Mouse (Mus musculus): ENCODE measurements around the gene Ascl1.

The Ascl1 gene

DNA sequence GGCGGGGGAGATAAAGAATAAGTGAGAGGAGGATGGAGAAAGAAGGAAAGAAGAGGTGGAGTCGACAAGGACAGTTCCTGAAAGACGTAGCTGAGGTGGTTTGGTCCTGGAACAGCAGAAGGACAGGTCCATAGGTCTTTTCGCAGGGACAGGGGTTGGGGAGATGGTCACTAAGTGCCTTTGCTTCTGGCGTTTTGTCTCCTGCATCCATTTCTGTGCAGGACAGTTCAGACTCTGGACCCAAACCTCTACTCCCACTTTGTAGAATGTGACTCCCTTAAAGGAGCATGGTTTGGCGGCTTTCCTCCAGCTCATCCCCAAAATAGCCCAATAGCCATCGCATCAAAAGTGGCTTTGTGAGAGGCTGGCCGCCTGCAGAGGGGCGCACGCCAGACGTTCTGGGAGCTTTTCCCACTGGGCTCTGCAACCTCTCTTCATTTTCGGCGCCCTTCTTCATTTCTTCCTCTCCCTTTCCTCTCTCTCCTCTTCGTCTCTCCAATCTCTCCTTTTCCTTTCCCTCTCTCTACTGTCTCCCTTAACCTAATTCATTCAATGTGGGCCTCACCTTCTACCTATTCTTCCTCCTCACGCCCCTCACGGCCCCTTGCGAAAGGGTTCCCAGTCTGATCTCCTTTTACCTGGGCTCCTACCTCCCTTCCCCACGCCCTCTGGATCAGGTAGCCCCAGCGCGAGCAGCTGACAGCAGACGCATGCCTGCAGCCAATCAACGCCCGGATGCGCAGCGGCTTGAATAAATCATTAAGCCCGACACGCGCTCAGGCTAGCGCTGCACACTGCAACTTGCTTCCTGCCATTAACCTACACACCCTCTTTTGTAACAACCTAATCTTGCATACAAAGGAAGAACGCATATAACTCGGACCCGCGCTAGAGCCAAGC is 7.5 kb downstream of the Ascl1 start:
- no peak for DNase-seq (ENCODE audit: low read depth)

DNA sequence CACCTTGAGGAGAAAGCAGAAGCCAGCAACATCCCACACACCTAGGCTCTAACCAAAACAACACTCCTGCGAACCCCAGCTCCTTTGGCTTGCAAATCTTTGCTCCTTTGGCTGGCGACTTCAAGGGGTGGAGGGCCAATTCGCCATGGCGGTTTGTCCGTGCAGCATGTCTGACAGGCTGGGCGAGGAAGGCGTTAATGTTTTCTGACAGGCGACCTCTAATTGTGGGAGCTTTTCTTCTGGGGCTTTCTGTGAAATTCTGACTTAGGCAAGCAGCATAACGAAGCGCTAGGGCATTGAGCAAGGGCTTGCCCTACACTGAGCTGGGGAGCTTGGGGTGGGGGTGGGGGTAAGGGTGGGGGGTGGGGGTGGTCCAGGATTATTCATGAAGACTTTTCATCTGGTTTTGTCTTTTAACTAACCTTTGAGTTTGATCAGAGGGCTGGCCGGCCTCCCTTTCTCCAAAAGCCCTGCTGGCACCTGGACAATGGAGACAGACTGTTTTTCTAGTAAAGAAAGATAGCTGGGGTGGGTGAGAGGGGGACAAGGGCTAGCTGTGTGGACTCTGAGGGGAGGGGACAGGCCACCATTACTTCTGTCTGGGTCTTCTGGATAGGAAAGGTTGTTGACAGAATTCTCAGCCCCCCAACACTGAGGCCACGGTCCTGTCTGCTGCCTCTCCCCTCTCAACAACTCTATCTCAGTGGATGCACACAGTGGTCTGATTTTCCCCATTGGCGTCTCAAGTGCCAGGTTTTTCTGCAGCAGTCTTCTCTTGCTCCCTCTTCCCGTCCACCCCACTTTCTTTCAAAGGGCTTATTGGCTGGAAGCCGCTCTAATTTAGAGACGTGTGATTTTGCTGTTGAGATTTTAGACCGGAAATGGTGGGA is 8.4 kb downstream of the Ascl1 start:
- DNase-seq (ENCODE audit: low read depth) = no peak

DNA sequence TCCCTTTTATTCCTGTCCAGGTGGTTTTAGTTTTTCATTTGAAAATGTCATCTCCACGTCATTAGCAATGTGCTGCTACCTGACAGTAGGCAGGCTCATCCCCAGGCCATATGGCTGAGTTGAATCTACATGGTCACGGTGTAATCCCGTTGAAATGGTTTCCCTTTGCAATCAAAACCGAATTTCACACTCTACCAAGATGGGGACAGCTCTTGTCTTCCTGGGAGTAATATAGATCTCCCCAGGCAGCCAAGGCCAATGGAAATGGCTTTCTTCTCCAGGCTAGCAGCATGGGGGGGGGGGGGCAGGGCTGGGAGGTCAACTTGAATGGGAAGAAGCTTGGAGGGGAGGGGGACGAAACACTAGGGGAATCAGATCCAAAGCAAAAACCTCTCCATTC is 15.6 kb downstream of the Ascl1 start:
- DNase-seq (ENCODE audit: low read depth) = no peak

DNA sequence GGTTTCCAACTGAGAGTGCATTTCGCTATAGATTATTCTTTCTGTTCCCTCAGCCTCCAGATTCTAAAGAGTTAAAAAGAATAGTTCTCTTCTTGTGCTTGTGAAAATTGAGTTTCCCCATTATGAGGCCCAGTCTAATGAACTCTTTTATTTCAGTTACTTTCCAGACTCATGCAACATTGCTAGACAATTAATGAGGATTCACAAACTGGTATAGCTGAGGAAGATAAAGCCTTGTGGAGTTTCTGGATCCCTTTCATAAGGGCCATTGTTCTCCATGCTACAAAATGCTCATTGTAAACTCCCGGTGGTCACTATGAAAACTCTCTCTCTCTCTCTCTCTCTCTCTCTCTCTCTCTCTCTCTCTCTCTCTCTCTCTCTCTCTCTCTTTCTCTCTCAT is 18.5 kb downstream of the Ascl1 start:
- DNase-seq (ENCODE audit: low read depth) = no peak

DNA sequence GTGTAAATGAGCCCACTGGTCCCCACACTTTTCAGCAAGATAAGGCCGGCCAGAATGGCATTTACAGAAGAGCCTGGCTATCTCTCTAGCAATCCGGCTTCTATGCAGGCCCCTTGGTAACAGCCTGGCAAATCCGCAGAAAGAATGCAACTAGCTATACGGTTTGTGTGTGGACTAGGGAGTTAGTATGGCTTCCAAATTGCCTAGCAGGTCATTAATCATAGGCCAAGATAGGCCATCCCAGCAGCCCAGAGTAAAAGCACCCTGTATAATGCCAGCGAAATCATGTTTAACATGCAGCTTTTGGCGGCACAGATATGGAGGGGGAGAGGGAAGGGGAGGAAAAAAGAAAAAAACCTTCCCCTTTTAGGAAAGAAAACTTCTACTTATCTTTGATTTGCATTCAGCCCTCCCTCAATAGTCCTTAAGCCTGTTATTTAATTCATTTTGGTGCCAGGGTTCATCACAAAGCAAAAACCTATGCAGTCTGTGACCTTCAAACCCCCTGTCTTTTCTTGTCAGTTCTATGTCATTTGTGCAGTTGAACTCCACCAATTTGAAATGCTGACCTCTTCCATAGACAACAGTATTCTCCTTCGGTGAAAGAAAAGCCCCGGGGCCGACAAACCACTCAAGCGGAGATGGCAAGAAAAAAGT is 19.9 kb downstream of the Ascl1 start:
- DNase-seq (ENCODE audit: low read depth) = no peak

DNA sequence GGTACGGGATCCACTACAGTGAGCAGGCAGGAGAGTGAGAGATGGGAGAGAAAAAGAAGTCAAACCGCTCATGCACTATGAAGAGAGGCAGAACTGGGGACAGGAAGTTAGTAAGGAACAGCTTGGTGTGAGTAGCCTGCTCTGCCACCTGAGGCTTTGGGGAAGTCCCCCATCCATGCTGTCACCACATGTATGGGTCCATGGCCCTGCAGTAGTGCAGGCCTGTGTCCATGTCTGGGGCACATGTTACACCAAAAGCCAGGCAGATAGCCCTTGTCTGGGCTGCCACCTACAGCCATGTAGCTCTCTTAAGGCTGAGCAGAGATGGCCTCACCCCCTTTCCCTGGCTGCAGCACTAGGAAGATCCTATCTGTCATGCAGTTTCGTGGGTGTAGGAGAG is 42.7 kb downstream of the Ascl1 start:
- no peak for DNase-seq (ENCODE audit: low read depth)

DNA sequence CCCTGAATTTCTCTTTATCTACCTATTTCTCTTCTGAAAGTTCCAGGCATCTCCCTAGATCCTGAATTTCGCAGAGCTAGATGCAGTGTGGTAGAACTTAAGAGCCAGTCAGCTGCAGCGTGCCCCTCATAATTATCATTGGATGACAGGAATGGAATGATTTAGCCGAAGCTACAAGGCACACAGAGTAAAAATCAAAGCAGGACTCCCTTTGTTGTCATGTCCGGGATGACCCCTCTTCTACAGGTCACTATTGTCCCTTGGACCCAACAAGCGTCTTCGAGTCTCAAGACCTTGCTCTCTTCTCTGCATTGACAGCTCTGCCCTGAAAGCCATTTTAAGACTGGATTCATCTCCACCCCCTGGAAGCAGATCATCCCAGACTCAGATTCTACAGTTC is 44.1 kb downstream of the Ascl1 start:
- no peak for DNase-seq (ENCODE audit: low read depth)

DNA sequence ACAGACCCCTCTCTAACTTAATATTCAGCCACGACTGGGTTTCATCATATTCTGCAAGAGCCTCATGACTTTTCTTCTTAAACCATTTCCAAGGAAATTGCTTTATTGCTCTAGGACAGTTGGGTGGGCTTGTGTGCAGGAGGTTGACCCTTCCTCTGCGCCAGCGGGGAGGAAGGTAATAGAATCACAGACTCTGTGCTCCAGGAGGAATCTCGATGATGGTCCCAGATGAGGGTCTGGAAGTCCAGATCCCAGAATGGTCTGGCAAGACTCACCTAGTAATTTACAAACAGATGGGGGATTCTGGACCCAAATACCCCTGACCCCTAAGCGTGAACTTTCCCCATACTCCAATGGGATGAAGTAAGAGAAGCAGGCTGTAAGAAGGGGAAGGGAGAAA is 45.2 kb downstream of the Ascl1 start:
- no peak for DNase-seq (ENCODE audit: low read depth)

DNA sequence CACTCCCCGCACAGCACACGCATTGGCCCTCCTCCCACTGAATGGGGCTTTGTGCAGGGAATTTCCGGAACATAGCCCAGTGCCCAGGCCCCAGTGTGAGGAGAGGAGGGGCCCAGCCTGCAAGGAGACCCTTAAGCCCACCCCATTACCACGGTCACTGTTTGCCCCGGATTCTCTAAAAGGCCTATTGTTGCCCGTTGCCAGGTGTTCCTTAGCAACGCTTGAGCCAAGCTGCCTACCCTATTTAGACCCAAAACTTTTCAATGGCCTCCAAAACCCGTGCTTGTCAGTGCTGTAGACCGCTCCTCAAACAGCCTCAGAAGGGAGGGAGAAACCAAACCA is 45.7 kb downstream of the Ascl1 start:
- no peak for DNase-seq (ENCODE audit: low read depth)

DNA sequence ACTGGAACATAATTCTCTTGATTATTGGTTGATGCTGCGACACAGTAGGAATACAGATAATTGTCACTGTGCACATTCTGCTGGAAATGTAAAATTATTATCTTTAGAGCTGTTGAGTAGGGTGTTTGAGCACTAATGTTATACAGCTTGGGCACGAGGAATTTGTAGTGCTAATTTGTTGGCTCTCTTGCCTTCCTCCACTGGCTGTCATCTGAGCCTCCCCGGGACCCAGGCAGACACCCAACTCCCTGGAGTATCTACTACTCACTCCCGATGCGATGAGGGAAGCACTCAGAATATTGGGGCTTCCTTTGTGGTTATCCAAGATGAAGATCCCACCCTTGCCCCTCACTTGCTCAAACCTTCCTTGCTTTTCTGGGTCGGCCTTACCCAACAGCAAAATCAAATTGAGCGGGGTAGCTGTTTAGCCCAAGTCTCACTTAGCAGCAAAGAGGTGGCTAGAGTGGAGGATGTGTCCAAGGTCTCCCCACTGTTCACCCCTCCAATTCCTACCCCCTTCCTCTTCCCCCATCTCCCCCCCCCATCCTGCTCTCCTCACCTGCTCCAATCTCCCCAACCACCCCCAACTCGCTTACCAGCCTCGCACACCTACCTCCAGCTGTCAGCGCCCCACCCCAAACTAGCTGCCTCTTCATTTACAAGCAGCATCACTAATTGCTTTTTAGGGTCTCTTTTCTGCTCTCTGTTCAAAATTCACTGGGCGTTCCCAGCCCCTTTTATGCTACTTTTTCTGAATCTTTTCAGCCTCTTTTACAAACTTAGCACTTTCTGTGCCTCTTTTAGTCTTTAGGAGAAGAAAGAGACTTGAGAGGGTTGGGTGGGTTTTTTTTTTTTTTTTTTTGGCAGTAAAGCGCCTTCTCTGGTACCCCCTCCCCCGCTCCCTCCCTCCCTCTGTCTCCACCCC is 46.4 kb downstream of the Ascl1 start:
- no peak for DNase-seq (ENCODE audit: low read depth)

DNA sequence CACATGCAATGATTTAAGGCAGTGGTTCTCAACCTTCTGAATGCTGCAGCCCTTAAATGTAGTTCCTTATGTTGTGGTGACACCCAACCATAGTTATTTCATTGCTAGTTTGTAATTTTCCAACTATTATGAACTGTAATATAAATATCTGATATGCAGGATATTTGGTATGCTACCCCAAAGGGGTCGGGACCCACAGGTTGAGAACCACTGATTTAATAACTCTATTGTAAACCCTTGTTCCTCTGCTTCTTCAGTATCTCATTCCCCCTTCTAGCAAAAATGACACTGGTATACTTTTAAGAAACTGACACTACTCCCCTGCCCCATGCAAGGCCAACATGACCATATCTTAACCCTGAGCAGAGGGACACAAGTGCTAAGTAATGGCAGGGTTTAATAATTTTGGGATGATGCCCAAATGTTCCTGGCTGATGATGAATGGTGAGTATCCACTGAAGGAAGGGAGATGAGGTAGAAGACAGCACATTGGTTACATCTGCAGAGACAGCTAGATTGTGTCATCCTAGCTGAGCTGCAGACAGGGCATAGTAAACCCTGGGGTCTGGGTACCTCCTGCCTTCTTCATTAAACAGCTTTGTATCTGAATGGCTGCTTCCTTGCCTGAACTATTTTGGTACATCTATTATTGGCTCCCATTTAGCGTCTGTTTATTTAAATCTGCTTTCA is 47.2 kb downstream of the Ascl1 start:
- no peak for DNase-seq (ENCODE audit: low read depth)
